Mouse (Mus musculus) adrenal gland, postnatal 36 days (tissue): ENCODE data around the gene Fabp6. TPM values are rescaled to one million over a fixed set of nuclear protein-coding genes. Genes with fewer than 3 reads are reported as not detected.
A peak's percentile ranks its signal among the peaks of the same experiment; 100 is the strongest.

Source experiments
- DNase-seq, 2 experiments: peaks; one replicate each; pipeline ENCODE4 v3.0.0; 2021; ENCODE audit warnings: mixed read lengths in 1 of 2
- total RNA-seq, 2 experiments: library from RNA; stranded (reverse); gene quantifications; 2 replicates each; pipeline ENCODE4 v1.2.3; 2021

The Fabp6 gene
- total RNA-seq, 2 experiments from 2014 or later: not detected

GRCm38 (mm10) chr11:43589530-43590072 lies 11.7 kb downstream of the Fabp6 start:
- no peak for DNase-seq

- peak; percentile 65 to 88 for DNase-seq
Measured at GRCm38 (mm10) chr11:43586324-43587090, 14.8 kb downstream of the Fabp6 start, which contains the start of gene 4933415A04Rik. 4933415A04Rik (plus strand) TSS chr11:43587040.

- DNase-seq: no peak
Measured at GRCm38 (mm10) chr11:43585211-43586005, 15.9 kb downstream of the Fabp6 start.

- DNase-seq: no peak
Measured at GRCm38 (mm10) chr11:43577713-43578478, 23.4 kb downstream of the Fabp6 start.

- no peak for DNase-seq
Measured at GRCm38 (mm10) chr11:43575376-43576151, 25.8 kb downstream of the Fabp6 start.

- DNase-seq: no peak
Measured at GRCm38 (mm10) chr11:43575061-43575375, 26.3 kb downstream of the Fabp6 start.

GRCm38 (mm10) chr11:43569595-43569994 lies 31.7 kb downstream of the Fabp6 start:
- DNase-seq: peak; percentile 74 to 80

GRCm38 (mm10) chr11:43569188-43569587 lies 32.2 kb downstream of the Fabp6 start:
- DNase-seq: no peak

GRCm38 (mm10) chr11:43568263-43568662 lies 33.1 kb downstream of the Fabp6 start:
- DNase-seq: peak in 1 of 2 experiments; percentile 37

- DNase-seq: no peak
Measured at GRCm38 (mm10) chr11:43566696-43567095, 34.6 kb downstream of the Fabp6 start.

- no peak for DNase-seq
Measured at GRCm38 (mm10) chr11:43565852-43566251, 35.5 kb downstream of the Fabp6 start.

GRCm38 (mm10) chr11:43565414-43565813 lies 35.9 kb downstream of the Fabp6 start:
- no peak for DNase-seq

- no peak for DNase-seq
Measured at GRCm38 (mm10) chr11:43563654-43564244, 37.6 kb downstream of the Fabp6 start.

GRCm38 (mm10) chr11:43559515-43560292 lies 41.6 kb downstream of the Fabp6 start:
- no peak for DNase-seq

GRCm38 (mm10) chr11:43556538-43556937 lies 44.8 kb downstream of the Fabp6 start:
- DNase-seq: peak in 1 of 2 experiments; percentile 32

- DNase-seq: no peak
Measured at GRCm38 (mm10) chr11:43552675-43553074, 48.7 kb downstream of the Fabp6 start.

GRCm38 (mm10) chr11:43551756-43552155 lies 49.6 kb downstream of the Fabp6 start:
- no peak for DNase-seq

- DNase-seq: peak; percentile 48 to 71
Measured at GRCm38 (mm10) chr11:43549701-43550100, 51.6 kb downstream of the Fabp6 start.

- no peak for DNase-seq
Measured at GRCm38 (mm10) chr11:43548657-43549435, 52.5 kb downstream of the Fabp6 start.
